Mouse (Mus musculus) cerebellum, postnatal 14 days (tissue): ENCODE measurements at regions not wholly inside any gene's neighbourhood (a gene's known extent, or its start where the extent isn't known, plus 50 kb on each side); places are given as distances from the start of the nearest gene placed in this dataset.
"Not testable (repeated sequence)": the region's sequence is repeated elsewhere in the genome, so short reads cannot be mapped to it uniquely, and the experiment has no call there.

Experiments
- DNase-seq, 2 experiments: peaks; one replicate each; pipeline ENCODE4 v3.0.0; 2021; ENCODE audit warnings: mixed read lengths in 2 of 2

DNA sequence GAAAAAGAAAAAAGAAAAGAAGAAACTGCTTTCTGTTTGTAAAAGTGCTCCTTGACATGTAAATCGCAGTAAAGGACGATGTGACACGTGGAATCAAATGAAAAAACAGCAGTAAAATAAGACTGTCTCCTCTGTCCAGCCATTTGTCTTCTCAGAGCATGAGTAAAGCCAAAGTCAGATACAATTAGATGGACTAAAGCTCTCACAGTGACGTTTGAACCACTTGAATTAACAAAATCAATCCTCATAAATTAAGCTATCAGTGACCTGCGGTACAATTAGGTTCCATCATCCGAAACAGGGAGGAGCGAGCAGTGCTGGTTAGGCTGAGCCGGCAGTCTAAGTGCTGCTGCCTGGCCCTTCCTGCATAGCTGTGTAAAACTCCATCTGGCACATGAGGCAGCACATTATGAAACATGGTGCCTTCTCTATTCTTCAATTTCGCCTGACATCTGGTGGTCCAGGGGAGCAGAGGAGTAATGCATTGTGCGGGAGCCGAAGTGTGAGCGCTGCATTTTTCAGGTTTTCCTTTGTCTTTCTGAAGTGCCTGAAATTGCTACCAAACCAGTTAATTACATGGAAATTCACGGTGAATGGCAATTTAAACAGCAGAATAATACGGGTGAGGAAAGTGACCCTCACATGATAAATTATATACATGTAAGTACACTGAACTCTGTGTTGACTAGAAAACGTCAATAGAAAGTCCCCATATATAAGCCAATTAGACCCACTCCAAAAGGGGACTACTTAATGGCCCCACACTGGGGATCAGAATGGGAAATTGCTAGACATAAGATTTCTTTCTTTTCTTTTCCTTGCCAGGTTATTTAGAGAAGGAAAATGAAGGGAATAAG, 118.1 kb downstream of the Mmrn1 start:
- peak; percentile 52 to 56 for DNase-seq

DNA sequence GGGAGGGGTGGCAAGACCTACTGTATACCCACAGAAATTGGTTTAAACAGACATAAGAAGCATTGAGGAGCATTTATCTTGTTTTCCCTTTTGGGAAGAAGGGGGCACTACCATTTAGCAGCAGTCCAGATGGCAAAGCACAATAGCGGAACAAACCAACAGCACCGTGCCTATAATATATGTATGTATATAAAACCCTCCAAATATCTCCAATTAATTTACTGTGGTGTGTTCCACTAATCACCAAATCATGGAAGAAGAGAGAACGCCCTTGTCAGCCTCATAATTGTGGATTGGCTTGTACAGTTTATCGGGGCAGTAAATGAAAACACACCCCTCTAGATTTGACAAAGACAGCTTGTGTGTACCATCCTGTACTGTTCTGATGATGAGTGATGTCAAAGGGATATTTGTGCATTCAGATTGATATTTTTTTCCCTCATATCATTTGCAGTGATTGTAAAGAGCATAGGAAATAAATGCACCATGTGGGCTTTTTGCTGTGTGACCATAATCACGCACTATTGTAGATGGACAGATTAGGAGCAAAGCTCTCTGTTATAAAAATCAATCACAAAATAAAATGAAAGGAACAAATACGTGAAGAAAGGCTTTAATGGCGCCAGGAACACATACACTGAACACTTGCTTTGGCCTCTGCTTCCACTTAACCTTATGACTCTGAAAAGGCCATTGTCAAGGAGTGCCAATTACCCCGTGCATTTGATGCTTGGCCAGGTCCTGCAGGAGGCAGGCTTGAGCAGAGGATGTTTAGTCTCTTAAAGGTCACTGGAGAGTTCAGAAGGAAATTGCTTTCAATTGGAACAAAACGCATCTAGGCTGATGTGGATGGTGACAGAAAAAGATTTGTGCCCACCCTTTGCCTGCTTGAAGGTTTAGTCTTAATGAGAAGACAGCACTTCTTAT, 119.0 kb downstream of the Mmrn1 start:
- peak; percentile 5 to 12 for DNase-seq

DNA sequence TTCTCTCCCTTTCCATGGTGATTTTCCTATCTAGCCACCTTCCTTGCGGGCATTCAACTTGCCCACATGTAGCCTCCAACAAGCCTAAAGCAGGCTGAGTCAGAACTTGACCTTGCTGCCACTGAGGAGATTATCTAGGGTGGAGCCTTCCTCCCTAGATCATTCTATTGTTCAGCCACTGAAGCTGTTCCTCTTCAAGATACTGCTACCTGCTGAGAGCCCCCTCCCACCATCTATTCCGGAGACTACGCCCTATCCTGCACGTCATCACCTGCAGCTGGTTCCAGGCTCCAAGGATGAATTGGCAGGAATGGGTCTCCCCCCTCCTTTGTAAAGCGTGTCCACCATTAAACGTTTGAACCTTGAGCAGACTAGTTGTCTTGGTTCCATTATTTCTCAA, 122.9 kb downstream of the Mmrn1 start:
- not testable (repeated sequence) for DNase-seq

DNA sequence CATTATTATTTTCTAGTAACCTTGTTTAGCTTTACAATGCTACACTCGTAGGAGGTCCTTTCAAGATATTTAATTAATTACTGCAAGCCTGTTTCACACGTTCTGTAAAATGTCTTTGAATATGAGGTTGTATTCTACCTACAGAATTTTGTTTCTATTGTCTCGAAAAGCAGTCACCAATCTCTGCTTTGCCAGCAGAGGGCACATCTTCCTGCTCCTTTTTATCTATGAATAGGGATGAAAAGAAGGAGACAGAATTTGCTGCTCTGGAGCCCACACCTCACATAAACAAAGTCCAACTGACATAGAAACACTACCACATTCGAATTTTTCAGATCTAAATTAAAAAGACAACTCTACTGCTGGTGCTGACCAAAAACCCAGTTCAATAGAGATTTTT, 117.0 kb upstream of the Ccser1 start:
- DNase-seq = peak; percentile 61 to 66

DNA sequence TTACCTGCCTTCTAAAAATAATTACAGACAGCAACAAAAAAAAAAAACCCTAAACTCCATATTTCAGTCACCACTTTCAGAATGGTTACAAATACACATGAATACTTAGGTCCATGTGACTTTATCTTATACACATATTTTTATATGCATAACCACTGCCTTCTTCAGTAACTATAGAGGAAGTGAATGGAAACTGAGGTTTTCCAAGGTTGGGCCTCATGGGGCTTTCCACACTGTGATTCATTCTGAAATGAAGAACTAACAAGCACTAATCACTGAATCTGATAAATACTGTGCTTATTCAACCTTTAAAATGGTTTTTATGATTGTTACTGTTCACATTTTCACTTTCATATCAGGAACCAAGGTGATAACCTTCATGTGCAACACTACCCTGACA, 114.4 kb upstream of the Ccser1 start:
- DNase-seq = no peak

DNA sequence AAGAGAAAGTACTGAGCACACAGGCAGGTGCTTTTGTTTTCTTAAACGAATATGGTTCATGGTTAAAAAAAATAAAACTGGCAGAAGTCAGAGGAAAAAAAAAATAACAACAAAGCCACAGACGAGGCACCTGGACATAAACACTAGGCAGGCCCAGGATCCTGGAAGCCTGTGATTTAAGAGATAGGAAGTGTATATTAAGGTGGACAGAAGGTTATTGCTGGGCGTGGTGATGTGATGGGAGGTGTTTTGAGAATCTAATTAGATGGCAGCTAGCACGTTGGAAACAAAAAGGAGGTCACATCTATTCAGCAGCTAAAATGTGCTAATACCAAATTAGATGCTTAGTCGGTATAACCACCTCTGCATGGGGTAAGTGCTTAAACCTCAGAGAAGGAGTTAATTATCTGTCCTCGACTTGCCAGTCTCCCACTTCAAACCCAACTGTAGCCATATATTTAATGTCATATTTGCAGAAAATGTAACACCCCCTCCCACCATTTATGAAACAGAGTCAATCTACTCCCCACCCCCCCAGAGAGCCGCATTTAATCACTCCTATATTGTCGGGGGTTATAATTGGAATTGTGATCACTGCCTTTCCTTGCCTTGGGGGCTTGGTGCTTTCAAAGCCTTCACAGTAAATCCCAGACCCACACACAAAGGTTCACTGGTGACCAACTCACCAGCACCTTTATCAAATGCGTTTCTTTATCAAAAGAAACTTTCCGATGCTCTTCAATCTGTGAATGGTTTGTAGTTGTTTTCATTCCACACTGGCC, 113.4 kb upstream of the Ccser1 start:
- no peak for DNase-seq

DNA sequence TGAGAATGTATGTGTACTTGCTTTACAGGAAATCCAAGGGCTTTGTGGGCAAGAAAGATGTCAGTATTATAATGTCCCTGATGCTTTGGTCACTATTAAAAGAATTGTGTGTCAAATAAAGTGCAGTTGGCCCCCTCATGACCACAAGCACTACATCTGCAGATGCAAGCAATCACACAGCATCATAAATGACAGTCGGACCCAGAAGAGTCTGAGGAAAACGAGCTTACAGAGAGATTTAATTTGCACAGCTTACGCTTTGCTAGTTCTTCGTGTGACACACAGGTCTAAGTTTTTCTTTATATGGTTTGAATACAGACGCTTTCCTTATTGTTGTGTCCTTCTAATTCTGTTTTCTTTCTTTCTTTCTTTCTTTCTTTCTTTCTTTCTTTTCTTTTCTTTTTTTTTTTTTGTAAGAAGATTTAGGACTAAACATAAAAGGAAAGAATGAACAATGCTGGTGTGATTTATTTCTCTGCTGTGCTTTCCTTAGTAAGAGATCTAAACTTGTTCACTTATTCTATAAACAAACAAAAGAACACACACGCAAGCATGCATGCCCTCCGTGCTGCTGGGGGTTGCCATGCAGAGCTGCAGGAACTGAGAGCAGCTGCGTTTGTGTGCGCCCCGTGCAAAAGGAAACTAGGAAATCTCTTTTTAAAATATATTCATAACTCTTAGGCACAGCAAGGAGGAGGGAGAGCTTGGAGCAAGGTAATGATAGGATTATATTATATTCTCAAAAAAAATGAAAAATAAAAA, 112.6 kb upstream of the Ccser1 start:
- DNase-seq = no peak

DNA sequence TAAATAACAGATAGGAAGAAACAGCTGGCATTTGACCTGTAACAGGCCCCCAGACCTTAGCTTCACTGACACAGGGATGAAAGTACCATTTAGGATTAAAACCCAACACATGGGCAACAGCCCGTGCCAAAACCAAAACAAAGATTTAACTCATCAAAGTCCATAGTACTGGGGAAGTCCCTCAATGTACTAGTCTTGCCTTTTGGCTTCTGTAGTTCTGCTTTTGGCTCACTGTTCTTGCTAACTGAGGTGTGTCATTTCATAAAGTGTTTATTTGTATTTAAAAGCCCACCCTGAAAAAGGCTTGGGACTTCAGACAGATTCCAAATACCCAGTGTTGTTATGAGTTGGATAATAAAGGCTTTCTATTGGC, 112.0 kb upstream of the Ccser1 start:
- DNase-seq = no peak

DNA sequence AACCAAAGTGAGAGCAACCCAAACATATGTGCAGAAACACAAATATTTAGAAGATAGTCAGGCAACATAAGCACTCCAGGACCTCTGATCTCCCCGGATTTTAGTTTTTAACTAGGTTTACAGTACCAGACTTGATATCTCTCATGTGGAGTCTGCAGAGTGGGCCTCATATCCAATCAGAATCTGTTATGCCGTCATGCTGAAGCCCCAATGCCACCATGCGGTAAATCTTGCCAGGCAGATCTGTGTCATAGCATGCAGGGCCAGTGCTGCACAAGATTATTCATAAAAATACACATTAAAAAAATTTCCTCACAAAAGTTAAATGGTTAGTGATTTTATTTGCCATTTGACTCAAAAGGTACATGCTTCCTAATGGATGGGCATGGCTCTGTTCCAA, 106.9 kb upstream of the Ccser1 start:
- peak; percentile 13 to 34 for DNase-seq

DNA sequence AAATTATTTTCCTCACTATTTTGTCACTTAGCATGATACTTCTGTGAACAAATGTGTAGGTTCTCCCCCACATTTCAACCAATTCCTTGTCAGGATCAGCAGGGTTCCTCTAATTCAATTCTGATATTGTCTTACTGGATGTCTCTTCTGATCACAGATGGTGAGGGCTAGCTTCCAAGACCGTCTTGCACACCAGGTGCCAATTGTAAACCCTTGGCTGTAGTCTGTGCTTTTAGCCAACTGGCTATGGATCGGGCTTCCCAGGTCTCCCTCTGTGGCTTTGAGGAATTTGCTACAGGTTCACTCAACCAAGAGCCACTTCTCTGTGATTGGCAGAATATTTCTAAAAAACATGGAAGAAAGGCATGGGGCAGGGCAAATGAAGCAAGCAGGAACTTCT, 106.3 kb upstream of the Ccser1 start:
- peak; percentile 81 to 91 for DNase-seq

DNA sequence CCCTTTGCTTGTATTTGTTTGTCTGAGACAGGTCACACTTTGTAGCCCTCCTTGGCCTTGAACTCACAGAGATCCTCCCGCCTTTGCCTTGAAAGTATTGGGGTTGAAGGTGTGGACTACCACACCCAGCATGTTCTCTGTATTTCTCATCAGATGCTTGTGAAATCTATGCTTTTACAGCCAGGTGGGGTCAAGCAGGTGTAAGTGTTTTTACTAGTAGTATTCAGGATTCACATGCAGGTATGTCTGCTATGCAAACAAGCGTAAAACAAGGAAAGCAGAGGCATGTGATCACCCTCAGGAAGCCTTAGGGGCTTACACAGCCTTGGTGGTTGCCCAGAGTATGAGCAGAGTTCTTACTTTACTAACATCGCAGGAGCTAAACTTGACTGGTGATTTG, 105.4 kb upstream of the Ccser1 start:
- DNase-seq = no peak

DNA sequence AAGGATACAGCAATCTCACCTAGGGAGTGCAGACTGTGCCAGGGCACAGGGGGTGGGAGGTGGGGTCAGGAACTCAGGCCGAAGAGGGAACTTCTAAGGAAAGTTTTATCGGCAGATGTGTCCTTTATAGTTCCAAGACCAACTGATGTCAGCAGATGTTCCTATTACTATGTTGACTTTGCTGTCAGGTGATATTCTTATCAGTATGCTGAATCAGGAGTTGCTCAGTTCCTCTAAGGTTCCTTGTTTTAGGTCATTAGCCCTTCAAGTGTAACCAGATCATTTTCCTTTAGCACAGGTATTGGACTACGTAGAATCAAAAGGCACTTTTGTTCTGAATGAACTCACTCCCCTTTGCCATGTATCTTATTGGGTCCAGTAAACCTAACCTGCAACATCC, 101.6 kb upstream of the Ccser1 start:
- DNase-seq = no peak

DNA sequence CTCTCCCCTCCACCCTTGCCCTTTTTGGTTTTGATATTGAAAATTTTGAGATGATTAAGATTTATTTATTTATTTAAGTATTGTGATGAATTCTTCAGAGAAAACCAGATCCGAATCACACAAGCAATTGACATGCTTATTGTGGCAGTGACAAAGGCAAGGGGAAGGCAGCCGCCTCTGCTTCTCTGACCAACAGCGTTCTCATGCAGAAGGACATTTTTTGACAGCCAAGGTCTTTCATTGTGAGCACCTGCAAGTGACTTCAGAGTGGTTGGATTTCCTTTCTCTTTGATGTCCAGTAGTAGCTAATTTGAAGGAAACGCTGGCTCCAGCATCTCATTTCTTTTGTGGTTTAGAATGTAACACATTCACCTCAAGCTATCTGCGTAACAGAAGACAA, 99.5 kb upstream of the Ccser1 start:
- DNase-seq = no peak

DNA sequence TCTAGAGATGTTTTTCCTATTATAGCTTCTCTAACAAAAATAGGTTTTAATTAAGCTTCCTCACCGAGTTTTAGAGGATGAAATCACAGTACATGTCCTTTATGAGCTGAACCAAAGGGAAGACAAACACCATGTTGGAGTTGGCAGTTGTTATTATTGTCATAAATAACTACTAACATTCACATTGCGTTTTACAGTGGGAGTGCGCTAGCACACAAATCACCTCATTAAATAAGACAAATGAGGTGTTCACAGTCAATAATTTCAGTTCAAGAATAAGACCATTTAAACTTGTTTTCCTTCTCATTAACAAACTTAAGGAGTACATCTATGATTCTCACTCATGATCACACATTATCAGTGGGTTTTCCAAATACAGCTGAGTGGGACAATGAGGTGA, 96.8 kb upstream of the Ccser1 start:
- DNase-seq = no peak

DNA sequence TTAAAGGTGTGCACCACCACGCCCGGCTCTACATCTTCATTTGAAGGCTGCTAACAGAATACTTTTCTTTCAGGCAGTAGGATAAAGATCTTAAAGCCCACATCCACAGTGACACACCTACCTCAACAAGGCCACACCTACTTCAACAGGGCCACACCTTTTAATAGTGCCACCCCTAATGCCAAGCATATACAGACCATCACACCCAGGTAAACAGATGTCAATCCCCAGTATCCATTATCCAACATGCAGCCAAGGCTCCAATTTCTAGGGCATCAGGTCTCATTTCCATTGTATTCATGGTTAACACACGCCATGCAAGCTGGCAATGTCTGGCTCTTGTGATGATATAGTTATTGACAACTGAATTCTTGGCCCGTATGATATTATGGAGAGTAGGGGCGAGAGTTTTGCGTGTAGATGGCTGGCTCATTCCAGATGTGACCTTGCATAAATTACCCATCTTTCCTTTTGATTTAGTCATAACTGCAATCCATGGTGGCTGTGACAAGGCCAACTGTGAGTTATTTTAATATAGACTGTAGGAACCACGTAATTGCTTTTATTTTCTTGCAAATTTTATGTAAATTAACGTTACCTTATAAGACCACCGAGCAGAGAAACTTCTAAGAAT, 80.7 kb upstream of the Ccser1 start:
- no peak for DNase-seq

DNA sequence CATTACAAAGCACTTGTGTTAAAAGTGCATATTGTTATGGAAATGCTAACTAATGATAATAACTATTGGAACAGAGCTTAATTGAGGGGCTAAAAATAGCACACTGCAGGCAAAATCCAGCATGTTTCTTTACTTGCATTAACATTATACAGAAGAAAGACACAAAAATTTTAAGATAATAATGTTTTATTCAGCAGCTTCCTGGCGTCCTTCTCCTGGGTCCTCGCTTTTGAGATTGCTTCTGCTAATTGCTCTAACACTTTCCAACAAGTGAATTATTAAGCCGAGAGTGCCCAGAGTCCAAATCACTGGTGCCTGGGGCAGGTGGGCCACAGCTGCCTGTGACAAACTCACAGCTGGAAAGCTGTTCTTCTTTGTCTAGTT, 80.2 kb upstream of the Ccser1 start:
- DNase-seq = no peak

DNA sequence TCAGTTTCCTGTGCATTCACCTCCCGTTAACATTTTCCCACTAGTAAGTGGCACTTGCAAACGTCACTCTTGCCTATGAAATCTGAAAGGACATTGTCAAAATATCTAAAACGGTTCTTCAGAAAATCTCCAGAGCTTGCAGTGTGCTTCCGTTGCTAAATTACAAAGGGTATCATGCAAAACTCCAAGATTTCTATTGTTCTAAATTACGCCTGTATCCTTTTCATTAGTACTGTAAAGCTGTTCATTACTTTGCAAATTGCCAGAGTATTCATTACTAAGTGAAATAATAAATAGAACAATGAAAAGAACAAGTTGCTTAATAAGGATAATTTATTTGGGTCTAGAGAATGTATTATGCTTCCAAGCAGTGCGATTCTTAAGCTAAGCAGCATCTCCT, 78.2 kb upstream of the Ccser1 start:
- DNase-seq = no peak

DNA sequence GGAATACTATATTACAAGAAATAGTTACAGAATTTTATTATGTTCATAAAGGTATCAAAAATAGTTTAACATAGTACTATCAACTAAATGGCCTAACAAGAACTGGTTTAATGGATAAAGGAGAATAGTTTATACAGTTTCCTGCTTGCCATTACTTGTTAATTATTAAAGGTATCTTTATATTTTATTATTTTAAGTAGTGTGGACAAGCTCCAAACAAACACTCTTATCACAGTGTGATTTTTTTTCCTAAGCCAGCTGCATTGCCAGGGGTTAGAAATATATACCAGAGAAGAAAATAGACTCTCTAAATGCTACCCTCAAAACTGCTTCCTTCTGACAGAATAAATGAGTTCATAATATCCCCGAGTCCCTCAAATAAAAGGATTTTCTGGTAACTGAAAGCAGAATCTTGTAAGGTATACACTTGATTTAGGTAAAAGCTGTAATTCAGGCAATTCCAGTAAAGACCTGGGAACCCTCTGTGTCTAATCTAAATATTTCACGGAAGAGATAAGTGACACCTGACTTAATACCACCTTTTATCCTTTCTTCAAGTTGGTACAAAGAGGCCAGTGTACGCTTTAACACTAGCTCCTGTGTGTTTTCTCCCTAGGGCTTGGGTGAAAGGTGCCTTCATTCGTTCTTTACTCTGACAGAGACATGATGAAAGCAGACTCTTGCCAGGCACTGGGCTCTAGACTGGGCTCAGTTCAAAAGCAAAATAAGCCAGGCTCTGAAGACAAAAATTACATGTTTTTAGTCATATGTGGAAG, 76.5 kb upstream of the Ccser1 start:
- no peak for DNase-seq

DNA sequence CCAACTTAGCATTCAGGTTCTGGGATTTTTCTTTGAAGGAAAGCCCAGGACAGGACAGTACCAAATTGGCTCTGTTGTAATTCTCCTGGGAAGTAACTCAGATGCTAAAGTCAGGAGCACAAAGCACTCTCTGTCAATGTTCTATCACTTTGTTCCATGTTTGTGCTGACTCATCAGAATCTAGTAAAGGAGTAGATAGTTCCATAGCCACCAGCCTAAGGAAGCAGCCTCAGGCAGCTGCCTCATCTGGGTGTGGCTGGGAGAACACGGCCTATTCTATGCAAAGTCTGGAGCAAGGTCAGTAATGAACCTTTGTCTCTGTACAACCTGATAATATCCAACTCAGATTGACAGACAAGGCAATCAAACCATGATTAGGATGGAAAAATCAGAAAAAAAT, 64.9 kb upstream of the Ccser1 start:
- DNase-seq = no peak

DNA sequence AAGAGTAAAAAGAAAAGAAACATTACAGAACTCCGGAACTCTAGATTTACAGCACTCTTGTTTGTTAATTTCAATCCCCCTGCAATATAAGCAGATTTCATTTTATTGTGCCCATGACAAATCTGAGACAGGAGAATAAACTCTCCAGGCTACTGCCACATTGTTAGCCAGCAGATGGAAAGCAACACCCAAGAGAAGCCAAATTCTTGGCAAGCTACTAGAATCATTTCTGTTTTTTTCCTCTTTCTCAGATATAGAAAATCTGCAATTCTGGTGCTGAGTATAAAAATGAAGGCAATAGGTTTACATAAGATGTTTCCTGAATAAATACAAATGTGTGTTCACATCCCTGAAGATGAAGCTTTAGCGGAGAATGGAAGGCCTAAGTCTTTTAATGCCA, 60.5 kb upstream of the Ccser1 start:
- no peak for DNase-seq

DNA sequence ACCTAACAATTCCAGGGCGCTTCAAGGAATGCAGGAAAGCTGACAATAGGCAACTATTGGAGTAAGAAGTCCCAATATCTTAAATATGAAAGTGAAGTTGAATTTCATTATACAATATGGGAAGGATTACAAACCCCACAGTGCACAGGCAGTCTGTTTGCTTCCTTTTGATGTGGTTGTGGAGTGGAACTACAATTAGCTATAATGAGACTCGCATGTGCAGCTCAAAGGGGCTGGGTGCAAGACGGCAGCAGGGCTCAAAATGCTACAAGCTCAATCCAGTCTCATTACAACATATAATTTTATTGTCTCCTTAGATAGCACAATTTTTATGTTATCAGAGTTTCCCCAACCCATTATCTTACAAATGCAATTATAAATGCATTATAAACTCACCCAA, 54.7 kb upstream of the Ccser1 start:
- no peak for DNase-seq
